Mouse (Mus musculus) bone marrow, adult 2 months (tissue): Measurements from ENCODE around the gene Rangap1.

ENCODE experiments used
- CTCF ChIP-seq: fragments of 200-500 bp; IDR thresholded peaks from 2 replicates; pipeline ENCODE4 v1.5.1; 2011; ENCODE audit warnings: low read length, control low read depth; ENCODE audit not compliant: control insufficient read depth, insufficient read depth
- POLR2A ChIP-seq: fragments of 200-500 bp; IDR thresholded peaks from 2 replicates; pipeline ENCODE4 v1.6.1; 2011; ENCODE audit warnings: low read depth, mild to moderate bottlenecking, control low read depth, low read length, borderline replicate concordance; ENCODE audit not compliant: control insufficient read depth

DNA sequence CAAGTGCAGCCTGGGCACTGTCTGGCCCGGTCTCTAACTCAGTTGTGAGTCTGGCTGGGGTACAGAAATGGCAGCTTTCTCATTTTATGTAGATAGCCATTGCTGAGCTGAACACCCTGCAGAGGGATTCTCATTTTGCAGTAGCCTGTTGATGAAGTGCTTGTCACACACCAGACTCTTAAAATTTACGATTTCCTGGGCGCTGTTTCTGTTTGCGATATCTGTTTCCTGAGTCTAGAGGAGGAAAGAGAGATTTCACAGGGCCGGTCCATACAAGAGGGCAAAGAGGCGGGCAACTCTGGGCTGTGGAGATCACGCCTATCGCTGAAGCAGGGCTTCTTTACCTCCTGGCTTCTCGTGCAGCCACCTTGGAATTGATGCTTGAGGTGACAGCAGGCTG, 20.3 kb upstream of the Rangap1 start:
- TF ChIP-seq POLR2A (no peak), CTCF (no peak)
